Mouse (Mus musculus) kidney, embryonic 16.5 days (tissue): ENCODE data around the gene Dnajc17. TPM values are rescaled to one million over a fixed set of nuclear protein-coding genes. Genes with fewer than 3 reads are reported as not detected.

ENCODE experiments used
- ATAC-seq: fragments of 200-750 bp; cut with Nextera tagmentation; 2 replicates; pipeline ENCODE4 v1.8.0; 2017; ENCODE audit warnings: moderate TSS enrichment; ENCODE audit not compliant: low FRiP score, low TSS enrichment
- H3K27ac ChIP-seq: fragments of 300-500 bp; sonication (generic); 2 replicates; pipeline ENCODE4 v1.5.1; 2014; ENCODE audit warnings: low read length
- H3K27me3 ChIP-seq: fragments of 300-500 bp; sonication (generic); 2 replicates; pipeline ENCODE4 v1.6.1; 2014; ENCODE audit warnings: low read length, control low read depth, mixed read lengths; ENCODE audit not compliant: insufficient read depth
- H3K36me3 ChIP-seq: fragments of 300-500 bp; sonication (generic); 2 replicates; pipeline ENCODE4 v1.6.1; 2014; ENCODE audit warnings: low read length, control low read depth, mixed read lengths; ENCODE audit not compliant: insufficient read depth
- H3K4me1 ChIP-seq: fragments of 300-500 bp; sonication (generic); 2 replicates; pipeline ENCODE4 v1.6.1; 2014; ENCODE audit warnings: low read length, control low read depth, mixed read lengths; ENCODE audit not compliant: insufficient read depth
- H3K4me2 ChIP-seq: fragments of 300-500 bp; sonication (generic); replicated peaks from 2 replicates; pipeline ENCODE4 v1.6.1; 2014; ENCODE audit warnings: low read depth, low read length
- H3K4me3 ChIP-seq: fragments of 300-500 bp; sonication (generic); 2 replicates; pipeline ENCODE4 v1.5.1; 2014; ENCODE audit warnings: mild to moderate bottlenecking, low read length
- H3K9ac ChIP-seq: fragments of 300-500 bp; sonication (generic); replicated peaks from 2 replicates; pipeline ENCODE4 v1.6.1; 2014; ENCODE audit warnings: low read length
- H3K9me3 ChIP-seq: fragments of 300-500 bp; sonication (generic); 2 replicates; pipeline ENCODE4 v1.6.1; 2016; ENCODE audit warnings: low read length, control low read depth
- WGBS: fragments of 180-500 bp; shearing (Covaris S2); extraction: QIAGEN DNeasy Blood & Tissue Kit; methylation state at CpG from one replicate; pipeline ENCODE4 v1.1.7; 2014; 5-methylcytosine and 5-hydroxymethylcytosine counted together
- polyA plus RNA-seq: library from polyadenylated mRNA; unstranded; fragments of >200 nt; fragmentation: Nextera tagmentation; extraction: Ambion mirVana; gene quantifications from 2 replicates; pipeline ENCODE4 v1.2.1, GENCODE M21; 2015

Gene Dnajc17
- polyA plus RNA-seq, 1 experiment from 2014 or later: 21.6 TPM

DNA sequence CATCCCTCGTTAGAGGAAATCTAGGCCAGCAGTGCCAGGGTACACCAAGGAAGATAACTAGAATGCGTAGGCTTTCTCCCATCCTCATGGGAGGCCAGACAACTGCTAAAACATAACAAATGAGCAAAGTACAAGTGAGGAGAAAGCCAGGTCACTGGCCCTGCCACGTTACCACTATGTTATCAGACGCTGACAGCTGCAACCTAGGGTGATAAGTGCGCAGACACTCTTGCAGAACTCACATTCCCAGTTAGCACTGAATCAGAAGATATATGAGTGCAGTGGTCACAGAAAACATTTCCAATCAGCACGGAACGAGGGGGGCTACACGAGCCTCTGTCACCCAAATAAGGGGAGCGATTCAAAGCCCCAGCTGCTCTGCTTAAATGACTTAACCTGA, 53.2 kb downstream of the Dnajc17 start:
- Histone ChIP-seq H3K4me3 (no peak overlapping the region), H3K9me3 (no peaks in the 10 kb centered on the region), H3K9ac (peak overlapping the region; percentile 91), H3K27me3 (no peaks in the 10 kb centered on the region), H3K4me1 (peaks cover 14% of the 10 kb centered on the region), H3K4me2 (peak overlapping the region; percentile 77), H3K36me3 (peaks cover 24% of the 10 kb centered on the region), H3K27ac (no peak overlapping the region)
- 75% methylated on average over 9 of the region's 9 CpGs for WGBS
- ATAC-seq: no peak

DNA sequence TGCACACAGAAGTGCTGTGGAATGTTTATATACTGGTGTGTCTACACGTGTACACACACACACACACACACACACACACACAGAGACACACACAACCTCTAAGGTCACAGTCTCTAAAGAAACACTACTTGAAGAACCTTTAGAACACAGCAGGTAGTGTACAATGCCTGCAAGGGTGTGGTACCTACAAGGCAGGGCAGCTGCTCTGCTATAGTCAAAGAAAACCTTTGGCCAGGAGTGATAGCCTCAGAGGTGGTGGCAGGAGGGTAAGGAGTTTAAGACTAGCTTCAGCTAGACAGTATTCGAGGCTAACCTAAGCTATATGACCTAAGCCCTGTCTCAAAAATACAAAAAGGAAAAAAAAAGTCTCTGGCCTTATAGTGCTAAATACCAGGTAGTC, 53.9 kb downstream of the Dnajc17 start:
- peaks cover 14% of the 10 kb centered on the region for H3K4me1 ChIP-seq
- no peak overlapping the region for H3K4me2 ChIP-seq
- ATAC-seq: no peak
- H3K27ac ChIP-seq: no peak overlapping the region
- no peak overlapping the region for H3K9ac ChIP-seq
- H3K4me3 ChIP-seq: no peak overlapping the region
- H3K36me3 ChIP-seq: peaks cover 29% of the 10 kb centered on the region
- 80% methylated on average over 2 of the region's 2 CpGs for WGBS
- no peaks in the 10 kb centered on the region for H3K27me3 ChIP-seq
- no peaks in the 10 kb centered on the region for H3K9me3 ChIP-seq

DNA sequence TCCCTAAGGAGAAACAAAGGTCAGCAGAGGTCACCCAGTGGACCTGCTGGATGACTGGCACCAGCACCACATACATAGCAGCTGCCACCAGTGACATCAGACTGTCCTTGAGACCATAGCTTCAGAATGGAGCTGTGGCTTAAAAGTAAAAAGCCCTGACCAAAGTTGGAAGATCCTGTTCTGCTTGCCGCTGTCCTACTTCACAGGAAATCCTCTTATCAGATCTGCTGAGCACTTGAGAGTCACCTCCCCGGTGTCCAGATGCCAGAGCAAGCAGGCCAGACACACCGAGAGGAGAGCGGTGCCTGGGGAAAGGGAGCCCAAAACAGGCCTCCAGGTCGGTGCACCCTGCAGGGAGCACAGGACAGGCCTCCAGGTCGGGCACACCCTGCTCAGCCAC, 56.3 kb downstream of the Dnajc17 start:
- Histone ChIP-seq H3K36me3 (peaks cover 39% of the 10 kb centered on the region), H3K9ac (no peak overlapping the region), H3K9me3 (no peaks in the 10 kb centered on the region), H3K4me2 (no peak overlapping the region), H3K4me3 (no peak overlapping the region), H3K4me1 (peaks cover 12% of the 10 kb centered on the region), H3K27me3 (no peaks in the 10 kb centered on the region), H3K27ac (no peak overlapping the region)
- WGBS: 87% methylated on average over 6 of the region's 6 CpGs
- no peak for ATAC-seq

DNA sequence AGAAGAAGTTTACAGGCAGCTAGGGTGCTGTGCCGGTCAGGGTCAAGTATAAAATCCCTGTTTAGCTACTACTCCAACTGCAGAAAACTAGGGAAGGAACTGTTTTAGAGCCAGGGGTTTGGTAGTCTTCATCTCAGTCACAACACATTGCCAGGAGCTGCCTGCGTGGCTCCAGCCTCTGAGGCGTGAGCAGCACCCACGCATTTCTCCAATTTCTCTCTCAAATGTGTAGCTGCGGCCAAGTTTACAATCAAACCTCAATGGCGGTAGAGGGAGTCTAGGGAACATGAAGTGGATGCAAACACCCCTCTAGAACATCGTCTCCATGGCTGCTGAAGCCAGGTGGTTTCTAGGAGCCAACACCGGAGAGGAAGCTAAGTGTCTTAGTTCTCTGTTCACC, 60.8 kb downstream of the Dnajc17 start:
- Histone ChIP-seq H3K36me3 (peaks cover 63% of the 10 kb centered on the region), H3K9me3 (peaks cover 5% of the 10 kb centered on the region; the same call in 1 of the 2 replicates), H3K4me2 (no peak overlapping the region), H3K27ac (no peak overlapping the region; the same call in 1 of the 2 replicates), H3K27me3 (no peaks in the 10 kb centered on the region), H3K4me3 (no peak overlapping the region), H3K4me1 (no peaks in the 10 kb centered on the region; the same call in 1 of the 2 replicates), H3K9ac (no peak overlapping the region)
- 77% methylated on average over 8 of the region's 8 CpGs for WGBS
- ATAC-seq: no peak

- no peak overlapping the region for H3K9ac ChIP-seq
- 46% methylated on average over 22 of the region's 22 CpGs for WGBS
- no peaks in the 10 kb centered on the region for H3K27me3 ChIP-seq
- peak; percentile 74 for ATAC-seq
- H3K9me3 ChIP-seq: peaks cover 5% of the 10 kb centered on the region; the same call in 1 of the 2 replicates
- H3K27ac ChIP-seq: no peak overlapping the region; the same call in 1 of the 2 replicates
- peaks cover 63% of the 10 kb centered on the region for H3K36me3 ChIP-seq
- no peak overlapping the region; the same call in 1 of the 2 replicates for H3K4me2 ChIP-seq
- H3K4me1 ChIP-seq: no peaks in the 10 kb centered on the region; the same call in 1 of the 2 replicates
- H3K4me3 ChIP-seq: no peak overlapping the region
These were observed 61.4 kb downstream of the Dnajc17 start for GRCm38 (mm10) chr2:119147160-119147678.

DNA sequence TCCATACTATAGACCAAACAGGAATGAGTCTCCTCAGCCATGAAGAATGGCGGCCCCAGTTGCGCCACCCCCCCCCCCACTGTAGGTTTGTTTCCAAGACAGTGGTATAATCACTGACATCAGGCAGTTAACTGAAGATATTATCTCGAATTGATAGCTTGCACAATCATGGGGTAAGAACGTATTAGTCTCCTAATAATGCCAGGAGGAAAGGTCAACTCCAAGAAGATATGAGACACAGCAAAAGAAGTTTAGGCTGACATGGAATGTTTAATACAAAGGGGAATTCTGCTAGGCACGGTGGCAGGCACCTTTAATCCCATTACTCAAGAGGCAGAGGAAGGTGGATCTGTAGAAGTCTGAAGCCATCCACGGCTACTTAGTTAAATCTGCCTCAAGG, 62.2 kb downstream of the Dnajc17 start:
- 81% methylated on average over 6 of the region's 6 CpGs for WGBS
- Histone ChIP-seq H3K27ac (no peak overlapping the region), H3K9ac (no peak overlapping the region), H3K4me3 (no peak overlapping the region), H3K4me1 (no peaks in the 10 kb centered on the region; the same call in 1 of the 2 replicates), H3K9me3 (peaks cover 5% of the 10 kb centered on the region; the same call in 1 of the 2 replicates), H3K27me3 (no peaks in the 10 kb centered on the region), H3K36me3 (peaks cover 61% of the 10 kb centered on the region), H3K4me2 (no peak overlapping the region)
- no peak for ATAC-seq

- Histone ChIP-seq H3K4me1 (no peaks in the 10 kb centered on the region; the same call in 1 of the 2 replicates), H3K9me3 (peaks cover 5% of the 10 kb centered on the region; the same call in 1 of the 2 replicates), H3K27me3 (no peaks in the 10 kb centered on the region), H3K27ac (no peak overlapping the region), H3K9ac (no peak overlapping the region), H3K36me3 (peaks cover 55% of the 10 kb centered on the region), H3K4me2 (no peak overlapping the region), H3K4me3 (no peak overlapping the region)
- ATAC-seq: no peak
- WGBS: 87% methylated on average over 2 of the region's 2 CpGs
These were observed 63.4 kb downstream of the Dnajc17 start for GRCm38 (mm10) chr2:119145199-119145598.

GRCm38 (mm10) chr2:119136346-119136898, 72.2 kb downstream of the Dnajc17 start:
- H3K9ac ChIP-seq: no peak overlapping the region
- no peak overlapping the region for H3K27ac ChIP-seq
- H3K4me1 ChIP-seq: no peaks in the 10 kb centered on the region
- H3K4me3 ChIP-seq: no peak overlapping the region
- H3K9me3 ChIP-seq: no peaks in the 10 kb centered on the region
- ATAC-seq: no peak
- no peak overlapping the region for H3K4me2 ChIP-seq
- peaks cover 55% of the 10 kb centered on the region for H3K36me3 ChIP-seq
- WGBS: 87% methylated on average over 5 of the region's 5 CpGs
- H3K27me3 ChIP-seq: no peaks in the 10 kb centered on the region
